Mouse (Mus musculus) cerebellum, adult 9-10 months (tissue): ENCODE measurements around the gene Ints5.
"Not testable (repeated sequence)": the region's sequence is repeated elsewhere in the genome, so short reads cannot be mapped to it uniquely, and the experiment has no call there.

Source experiments
- DNase-seq: peaks from one replicate; pipeline ENCODE4 v3.0.0; 2022

Gene Ints5

DNA sequence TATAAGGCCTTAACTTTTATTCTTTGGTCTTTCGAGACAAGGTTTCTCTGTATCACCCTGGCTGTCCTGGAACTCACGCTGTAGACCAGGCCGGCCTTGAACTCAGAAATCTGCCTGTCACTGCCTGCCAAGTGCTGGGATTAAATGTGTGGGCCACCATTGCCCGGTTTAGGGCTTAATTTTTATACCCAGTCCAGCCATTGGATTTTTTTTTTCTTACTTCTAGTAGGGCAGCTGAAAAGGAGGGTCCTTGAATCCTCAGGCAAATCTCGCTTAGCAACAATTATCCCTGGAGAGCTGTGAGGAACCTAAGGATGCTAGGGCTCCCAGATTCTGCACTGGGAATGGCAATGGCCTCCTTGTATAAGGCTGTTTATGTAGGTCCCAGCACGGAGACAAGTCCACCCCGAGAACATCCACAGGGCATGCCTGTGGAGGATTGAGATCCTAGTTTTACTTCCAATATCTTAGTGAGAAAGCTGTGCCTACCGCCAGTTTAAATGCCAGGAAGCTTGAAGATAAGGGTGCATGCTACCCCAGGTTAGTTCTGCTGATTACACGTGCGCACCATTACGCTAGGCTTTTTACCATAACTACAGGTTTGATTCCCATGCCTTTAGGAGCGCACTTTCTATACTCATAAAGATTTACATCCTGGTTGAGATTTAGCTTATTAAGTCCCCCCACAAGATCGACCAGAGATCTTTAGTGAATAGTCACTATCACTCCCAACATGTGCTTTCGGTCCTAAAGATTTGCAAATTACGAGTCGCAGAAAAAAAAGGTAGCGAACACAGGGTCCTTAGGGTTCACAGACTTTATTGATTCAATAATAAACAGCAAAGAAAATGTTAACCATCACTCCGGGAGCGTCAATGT, 5.0 kb upstream of the Ints5 start:
- no peak for DNase-seq

DNA sequence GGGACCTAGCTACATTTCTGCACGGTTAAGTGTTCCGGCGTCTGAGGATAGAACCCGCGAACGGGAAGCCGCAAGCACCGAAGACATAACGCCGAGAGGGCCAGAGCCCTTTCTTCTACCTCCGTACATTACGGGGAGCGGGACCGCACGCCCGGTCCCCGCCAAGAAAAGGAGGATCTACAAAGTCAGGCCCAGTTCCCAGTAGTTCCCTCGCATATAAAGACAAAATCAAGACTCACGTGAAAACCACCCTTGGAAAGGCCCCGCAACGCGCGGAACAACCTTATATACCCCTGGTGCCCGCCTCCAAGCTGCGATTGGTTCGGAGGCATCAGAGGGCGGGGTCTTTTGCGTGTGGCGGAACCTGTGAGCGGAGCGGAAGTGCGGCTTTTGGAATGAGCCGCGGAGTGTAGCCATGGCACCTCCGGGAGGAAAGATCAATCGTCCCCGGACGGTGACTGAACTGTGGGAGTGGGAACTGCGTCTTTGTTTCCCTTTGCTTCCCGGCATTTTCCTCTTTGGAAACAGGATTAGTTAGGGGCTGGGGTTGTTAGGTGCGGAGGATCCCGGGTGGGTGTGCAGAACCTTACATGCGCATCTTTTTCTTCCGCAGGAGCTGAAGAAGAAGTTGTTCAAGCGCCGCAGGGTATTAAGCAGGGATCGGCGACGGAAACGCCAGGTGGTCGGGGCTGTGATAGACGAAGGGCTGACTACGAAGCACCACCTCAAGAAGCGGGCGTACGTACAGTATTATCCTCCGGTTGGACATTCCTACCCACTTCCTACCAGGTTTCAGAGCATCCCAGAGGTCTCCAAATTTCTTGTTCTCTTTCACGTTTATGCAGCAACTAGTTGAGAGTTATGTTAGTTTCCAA, 4.1 kb upstream of the Ints5 start, which contains the start of the genes 1810009A15Rik and Gm49416:
1810009A15Rik (plus strand) TSS at position 343 of the 875 bp plus-strand sequence.
Gm49416 (plus strand) TSS at position 416 of the 875 bp plus-strand sequence.
- peak; percentile 93 for DNase-seq

DNA sequence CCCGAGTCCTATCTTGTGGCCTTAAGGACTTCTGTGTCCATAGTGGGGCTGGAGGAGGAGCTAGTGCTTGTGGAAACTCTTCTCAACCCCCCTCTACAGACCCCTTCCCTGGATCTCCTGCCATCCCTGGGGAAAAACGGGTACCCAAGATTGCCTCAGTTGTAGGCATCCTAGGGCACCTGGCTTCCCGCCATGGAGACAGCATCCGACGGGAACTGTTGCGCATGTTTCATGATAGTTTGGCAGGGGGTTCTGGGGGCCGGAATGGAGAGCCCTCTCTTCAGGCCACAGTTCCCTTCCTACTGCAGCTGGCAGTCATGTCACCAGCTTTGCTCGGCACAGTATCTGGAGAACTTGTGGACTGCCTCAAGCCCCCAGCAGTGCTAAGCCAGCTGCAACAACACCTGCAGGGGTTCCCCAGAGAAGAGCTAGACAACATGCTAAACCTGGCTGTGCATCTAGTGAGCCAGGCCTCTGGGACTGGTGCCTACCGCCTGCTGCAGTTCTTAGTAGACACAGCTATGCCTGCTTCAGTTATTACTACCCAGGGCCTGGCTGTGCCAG, 2.7 kb downstream of the Ints5 start:
- peak; percentile 49 for DNase-seq

DNA sequence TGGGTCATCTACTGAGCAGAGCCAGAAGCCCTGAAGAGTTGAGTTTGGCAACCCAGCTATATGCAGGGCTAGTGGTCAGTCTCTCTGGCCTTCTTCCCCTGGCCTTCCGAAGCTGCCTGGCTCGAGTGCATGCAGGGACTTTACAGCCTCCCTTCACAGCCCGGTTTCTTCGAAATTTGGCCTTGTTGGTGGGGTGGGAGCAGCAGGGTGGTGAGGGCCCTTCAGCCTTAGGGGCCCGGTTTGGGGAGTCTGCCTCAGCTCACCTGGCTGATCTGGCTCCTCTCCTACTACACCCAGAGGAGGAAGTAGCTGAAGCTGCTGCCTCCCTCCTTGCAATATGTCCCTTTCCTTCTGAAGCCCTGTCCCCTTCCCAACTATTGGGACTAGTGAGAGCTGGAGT, 3.4 kb downstream of the Ints5 start:
- not testable (repeated sequence) for DNase-seq

DNA sequence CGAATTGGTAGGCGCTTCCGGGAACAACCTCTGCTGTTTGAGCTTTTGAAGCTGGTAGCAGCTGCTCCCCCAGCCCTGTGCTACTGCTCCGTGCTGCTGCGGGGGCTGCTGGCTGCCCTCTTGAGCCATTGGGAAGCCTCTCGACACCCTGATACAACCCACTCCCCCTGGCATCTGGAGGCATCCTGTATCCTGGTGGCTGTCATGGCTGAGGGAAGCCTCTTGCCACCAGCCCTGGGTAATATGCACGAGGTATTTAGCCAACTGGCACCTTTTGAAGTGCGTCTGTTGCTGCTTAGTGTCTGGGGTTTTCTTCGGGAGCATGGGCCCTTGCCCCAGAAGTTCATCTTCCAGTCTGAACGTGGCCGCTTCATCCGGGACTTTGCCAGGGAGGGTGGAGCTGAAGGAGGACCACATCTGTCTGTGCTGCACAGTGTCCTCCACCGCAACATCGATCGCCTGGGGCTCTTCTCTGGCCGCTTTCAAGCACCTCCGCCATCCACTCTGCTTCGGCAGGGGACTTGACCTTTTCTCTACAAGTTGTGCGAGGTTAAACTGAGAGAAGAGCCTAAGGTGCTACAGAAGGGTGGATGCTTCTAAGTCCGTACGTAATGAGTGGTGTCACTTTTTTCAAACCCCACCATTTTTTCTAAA, 4.5 kb downstream of the Ints5 start:
- DNase-seq: not testable (repeated sequence)

DNA sequence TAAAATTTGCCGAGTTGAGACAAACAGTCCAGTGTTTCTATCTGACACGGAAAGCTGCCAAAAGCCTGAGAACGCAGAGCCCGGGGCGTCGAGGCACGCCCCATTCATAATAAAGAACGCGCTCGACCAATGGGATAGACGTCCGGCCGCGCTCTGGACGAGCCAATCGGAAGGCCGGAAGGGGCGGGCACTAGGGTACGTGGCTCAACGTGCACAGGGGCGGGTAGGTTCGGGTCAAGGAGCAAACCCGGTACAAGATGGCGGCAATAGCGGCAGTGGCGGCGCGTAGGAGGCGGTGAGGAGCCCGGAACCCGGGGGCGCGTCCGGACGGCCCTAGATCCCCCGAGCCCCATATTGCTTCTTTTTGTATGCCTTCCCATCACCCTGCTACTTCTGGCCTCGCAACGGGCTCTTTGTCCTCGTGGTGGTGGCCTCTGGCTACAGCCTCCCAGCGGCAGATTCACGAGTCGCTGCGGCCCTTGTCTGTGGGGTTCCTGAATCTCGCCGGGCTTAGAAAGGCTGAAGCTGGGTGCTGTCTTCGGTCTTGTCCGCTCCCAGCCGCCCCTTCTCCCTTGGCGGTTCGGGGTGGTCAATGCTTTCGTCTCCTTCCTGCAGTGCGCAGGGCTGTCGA, 5.2 kb downstream of the Ints5 start, which contains the start of gene Ganab:
Ganab (plus strand) TSS at position 207 of the 631 bp plus-strand sequence.
- peak; percentile 94 for DNase-seq

DNA sequence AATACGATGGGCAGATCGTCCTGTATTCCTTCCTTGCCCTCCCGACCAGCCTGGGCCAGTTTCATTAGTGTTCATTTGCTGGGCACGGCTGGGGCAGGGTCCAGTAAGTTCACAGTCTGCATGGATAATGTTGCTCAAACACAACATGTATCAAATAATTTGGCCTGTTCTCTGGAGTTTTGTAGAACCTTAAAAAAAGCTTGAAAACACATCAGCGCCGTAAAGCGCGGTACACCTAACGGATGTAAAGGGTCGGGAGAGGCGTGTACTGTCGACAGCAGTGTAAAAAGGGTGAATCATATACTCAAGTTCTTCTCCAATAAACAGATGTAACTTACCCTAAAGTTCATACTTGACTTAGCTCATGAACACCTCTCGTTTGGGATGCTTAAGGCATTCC, 5.8 kb downstream of the Ints5 start:
- DNase-seq: peak; percentile 45

DNA sequence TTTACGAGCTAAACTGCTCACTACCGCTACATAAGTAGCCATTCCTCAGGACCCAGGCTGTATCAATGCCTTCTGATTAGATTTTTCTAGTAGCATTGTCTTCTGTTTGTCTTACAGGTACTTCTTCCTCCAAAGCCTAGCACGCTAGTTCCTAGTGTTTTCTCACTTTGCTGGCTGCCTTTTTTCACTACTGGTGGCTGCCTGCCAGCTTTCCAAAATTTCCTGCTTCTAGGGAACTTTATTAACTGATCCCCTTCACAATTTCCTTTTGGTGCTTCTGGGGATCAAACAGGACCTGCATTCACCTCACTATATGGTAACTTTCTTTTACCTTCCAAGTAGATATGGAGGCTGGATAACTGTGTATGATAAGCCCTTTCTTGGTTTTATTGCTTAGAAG, 6.3 kb downstream of the Ints5 start:
- peak; percentile 46 for DNase-seq

DNA sequence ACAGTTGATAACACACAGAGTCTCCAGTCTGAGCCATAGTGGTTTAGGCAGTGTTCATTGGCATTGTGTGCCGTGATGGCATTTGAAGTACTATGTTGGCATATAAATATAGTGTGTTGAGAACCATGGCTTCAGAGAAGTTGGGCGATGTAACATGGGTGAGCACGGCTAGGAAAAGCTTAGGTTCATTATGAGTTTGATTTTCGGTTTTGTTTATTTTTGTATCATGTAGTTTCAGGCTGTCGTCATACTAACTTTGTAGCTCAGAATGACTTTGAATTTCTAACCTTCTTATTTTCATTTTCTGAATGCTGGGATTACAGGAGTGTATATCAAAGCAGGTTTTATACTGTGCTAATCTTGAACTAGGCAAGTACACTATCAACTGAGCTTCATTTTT, 10.6 kb downstream of the Ints5 start:
- DNase-seq: no peak

DNA sequence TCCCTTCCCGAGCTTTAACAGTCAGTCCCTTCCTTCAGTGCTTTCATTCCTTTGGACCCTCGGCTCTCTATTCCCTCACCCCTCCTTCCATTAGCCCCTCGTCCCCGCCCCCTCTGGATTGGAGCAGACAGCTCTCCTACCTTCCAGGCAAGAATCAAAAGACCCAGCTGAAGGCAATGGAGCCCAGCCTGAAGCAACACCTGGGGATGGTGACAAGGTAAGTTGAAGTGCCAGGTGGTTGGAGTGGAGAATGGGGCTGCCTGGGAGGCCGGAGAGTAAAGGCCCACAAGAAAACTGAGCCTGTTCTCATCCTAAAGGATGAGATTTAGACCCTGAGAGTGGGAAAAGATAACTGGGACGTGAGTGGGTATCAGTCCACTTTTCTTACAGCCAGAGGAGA, 15.7 kb downstream of the Ints5 start:
- no peak for DNase-seq

DNA sequence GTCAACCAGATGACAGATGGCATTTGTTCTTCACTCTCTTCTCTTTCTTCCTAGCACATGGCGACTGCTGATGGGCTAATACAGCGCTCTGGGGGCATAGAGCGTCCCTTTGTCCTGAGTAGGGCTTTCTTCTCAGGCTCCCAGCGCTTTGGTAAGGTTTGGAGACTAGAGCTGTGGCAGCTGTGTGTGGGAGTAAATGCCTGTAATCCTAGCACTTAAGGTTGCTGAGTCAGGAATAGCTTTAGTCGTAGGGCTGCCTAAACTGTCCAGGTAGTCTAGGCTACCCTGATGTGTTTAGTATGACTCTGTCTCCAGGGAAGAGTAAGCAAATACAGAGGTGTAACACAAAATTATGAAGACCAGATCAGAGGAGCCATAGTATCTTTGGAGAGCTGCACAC, 19.0 kb downstream of the Ints5 start:
- no peak for DNase-seq

DNA sequence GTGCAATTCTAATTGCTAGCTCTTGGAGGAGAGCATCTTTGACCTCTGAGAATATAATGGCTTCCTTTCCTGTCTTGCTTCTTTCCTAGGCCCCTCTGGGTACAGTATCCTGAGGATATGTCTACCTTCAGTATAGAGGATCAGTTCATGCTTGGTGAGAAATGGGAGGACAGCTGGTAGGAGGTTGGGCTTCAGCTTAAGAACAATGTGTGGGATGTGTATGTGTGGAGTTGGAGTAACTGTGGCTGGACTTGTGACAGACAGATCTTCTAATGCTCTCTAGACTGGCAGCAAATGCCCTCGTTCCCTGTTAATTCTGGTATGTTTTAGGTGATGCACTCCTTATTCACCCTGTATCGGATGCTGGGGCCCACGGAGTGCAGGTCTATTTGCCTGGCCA, 21.4 kb downstream of the Ints5 start:
- no peak for DNase-seq

DNA sequence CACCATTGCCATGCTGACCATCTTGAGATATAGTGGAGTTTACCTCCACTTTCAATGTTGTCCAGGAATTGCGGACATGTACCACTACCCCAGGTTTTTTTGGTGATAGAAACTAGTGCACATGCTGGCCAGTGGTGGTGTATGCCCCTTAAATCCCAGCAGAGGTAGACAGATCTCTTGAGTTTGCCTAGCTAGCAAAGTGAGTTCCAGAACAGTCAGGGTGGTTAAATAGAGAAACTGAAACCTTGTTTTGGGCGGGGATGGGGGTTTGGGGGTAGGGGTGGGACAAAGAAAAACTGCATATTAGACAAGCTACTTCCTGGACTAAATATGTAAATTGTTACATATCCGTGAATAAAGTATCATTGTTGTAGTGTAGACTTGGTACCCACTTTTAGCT, 26.2 kb downstream of the Ints5 start:
- DNase-seq: peak; percentile 13

DNA sequence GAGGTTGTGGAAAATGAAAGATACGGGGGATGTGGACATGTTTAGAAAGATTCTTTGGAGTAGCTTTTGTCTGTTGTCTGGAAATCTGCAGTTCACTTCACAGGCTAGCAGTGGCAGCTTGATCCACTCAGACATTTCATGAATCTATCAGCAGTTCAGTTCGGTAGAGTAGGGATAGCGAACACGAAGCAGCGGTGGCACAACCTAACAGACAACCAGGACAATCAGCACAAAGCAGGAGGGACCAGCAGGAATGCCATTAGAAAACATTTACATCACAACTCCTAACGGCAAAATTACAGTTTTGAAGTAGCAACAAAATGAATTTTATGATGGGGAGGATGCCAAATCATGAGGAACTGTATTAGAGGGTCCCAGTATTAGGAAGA, 26.9 kb downstream of the Ints5 start:
- DNase-seq: no peak

DNA sequence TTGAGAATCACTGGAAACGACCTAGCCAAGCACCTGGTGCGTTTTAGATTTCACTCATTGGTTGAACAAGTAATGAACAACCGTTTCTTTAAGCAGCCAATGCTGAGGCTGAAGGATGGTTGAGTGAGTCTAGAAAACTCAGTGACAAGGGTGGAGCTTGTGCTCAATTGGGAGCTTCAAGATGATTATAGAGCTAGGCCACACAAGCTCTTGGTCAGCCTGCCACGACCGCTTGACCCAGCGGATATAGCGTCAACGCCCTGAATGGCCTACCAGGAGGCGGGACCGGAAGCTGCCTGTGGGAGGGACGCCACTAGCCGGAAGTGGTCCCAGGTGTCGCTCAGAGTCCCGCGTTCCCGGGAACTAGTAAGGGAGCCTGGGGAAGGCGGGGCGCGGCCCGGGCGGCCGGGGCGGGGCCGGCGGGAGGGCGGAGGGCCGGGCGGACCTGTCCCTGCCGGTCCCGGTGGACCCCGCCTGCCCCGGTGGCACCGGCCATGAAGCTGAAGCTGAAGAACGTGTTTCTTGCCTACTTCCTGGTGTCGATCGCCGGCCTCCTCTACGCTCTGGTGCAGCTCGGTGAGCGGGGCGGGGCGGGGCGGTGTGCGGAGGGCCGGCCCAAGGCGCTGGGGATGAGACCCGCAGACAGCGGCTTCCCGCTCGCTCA, 27.4 kb downstream of the Ints5 start, which contains the start of gene B3gat3:
B3gat3 (plus strand) TSS at position 302 of the 664 bp plus-strand sequence.
- peak; percentile 96 for DNase-seq

DNA sequence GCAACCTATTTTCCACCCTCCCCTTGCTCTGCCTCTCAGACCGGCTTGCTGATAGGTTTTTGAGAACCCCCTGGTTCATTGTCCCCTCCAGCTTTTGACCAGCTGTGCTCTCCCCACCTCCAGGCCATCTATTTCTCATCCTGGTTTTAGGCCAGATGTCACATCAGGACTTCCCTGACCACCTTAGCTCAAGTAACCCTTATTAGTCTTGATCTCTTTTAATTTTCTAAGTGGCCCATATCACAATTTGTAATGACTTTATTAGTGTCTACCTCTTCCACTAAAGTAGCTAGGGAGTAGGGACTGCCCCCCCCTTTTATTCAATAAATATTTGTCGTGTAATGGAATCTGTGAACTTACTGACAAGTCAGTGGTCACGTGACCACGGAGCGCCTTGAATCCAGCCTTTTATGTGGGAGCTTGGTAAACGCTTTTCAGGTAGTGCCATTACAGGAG, 28.1 kb downstream of the Ints5 start:
- peak; percentile 67 for DNase-seq

DNA sequence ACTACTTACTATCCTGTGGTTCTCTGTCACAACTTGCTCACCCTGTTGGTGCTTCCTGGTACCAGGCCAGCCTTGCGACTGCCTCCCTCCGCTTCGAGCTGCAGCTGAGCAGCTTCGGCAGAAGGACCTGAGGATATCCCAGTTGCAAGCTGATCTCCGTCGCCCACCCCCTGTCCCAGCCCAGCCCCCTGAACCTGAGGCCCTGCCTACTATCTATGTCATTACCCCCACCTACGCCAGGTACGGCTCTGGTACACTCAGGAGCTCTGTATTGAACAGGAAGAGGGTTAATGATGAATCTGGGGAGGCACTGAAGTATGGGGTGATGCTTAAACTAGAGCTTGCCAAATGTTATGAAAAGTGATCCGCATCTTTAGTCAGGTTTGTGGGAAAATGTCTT, 28.9 kb downstream of the Ints5 start:
- peak; percentile 42 for DNase-seq

DNA sequence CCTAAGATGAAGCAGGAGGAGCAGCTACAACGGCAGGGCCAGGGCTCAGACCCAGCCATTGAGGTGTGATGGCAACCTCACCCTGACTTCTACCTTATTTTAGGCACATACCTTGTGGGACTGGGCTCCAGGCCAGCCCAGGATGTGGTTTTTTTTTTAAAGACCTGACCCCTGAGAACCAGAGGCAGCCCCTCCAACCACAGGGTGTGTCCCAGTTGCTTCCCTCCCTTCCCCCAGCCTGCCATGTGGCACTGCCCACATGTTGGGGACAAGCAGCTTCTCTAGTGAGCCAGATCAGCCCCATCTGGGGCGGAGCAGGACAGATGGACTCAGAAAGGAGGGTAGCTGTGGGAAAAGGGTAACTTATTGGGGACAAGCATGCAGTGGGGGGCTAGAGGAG, 34.0 kb downstream of the Ints5 start:
- DNase-seq: no peak

DNA sequence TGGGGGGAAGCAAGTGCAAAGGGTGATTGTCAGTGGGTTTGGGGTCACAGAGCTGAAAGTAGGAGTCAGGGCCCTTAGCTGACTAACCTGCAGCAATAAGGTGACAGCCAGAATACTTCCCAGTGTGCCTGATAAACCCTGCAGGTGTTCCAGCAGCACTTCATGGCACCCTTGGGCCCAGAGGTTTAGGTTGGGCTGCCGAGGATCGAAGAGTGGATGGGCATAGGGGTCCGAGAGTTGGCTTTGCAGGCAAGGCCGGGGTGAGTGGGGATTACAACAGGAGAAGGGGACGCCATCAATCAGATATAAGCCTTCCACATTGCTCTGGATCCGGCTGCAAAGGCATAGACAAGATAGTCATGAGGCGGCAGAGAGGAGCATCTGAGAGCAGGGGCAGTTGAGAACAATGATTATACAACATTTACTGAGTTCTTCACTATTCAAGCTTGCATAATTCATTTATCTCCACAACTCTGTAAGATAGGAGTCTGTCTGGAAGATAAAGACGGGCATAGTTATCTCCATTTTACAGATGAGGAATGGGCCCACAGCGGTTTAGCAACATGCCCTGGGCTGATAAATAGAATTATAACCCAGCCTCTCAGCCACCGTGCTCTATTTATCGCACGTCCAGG, 35.2 kb downstream of the Ints5 start:
- no peak for DNase-seq

DNA sequence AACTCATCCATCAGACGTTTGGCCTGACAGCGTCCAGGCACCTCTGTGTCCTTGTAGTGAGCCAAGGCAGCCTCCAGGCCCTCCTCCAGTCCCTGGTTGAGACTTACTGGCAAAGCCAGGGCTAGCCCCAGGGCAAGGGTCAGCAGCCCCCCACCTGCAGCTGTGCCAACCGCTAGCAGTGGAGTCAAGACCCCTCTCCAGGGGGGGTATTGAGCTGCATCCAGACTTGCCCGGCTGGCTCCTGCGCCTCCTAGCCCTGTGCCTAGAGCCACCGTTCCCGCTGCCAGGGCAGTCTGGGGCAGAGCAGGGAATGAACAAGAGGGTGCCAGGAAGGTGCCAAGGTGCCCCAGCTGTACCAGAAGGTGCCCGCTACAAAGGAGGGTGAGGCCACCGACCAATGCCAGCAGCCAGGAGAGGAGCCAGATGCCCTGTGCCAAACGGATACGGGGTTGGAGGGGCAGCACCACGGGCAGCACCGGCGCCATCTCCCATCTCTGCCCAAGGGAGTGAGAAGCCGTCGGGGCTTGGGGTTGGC, 36.0 kb downstream of the Ints5 start:
- peak; percentile 80 for DNase-seq
